Mouse (Mus musculus): Measurements from ENCODE around the gene Nhs. TPM values are rescaled to one million over a fixed set of nuclear protein-coding genes. Genes with fewer than 3 reads are reported as not detected.
"Not testable (repeated sequence)": the region's sequence is repeated elsewhere in the genome, so short reads cannot be mapped to it uniquely, and the experiment has no call there.

The Nhs gene
- polyA plus RNA-seq, 1 experiment from 2014 or later: 3.7 TPM

- Histone ChIP-seq H3K4me2 (replicated peaks) (no peak overlapping the region), H3K36me3 (no peaks in the 10 kb centered on the region), H3K4me1 (no peaks in the 10 kb centered on the region), H3K4me3 (no peak overlapping the region), H3K9ac (no peak overlapping the region), H3K27ac (no peak overlapping the region), H3K27me3 (peaks cover 5% of the 10 kb centered on the region; the same call in 1 of the 2 replicates), H3K9me3 (no peaks in the 10 kb centered on the region)
- no peak for ATAC-seq (ENCODE audit: insufficient number of reproducible peaks, insufficient read depth, low FRiP score, low TSS enrichment)
- WGBS: 79% methylated on average over 2 of the region's 2 CpGs
Measured at GRCm38 (mm10) chrX:161855630-161856029, 303.9 kb downstream of the Nhs start.

DNA sequence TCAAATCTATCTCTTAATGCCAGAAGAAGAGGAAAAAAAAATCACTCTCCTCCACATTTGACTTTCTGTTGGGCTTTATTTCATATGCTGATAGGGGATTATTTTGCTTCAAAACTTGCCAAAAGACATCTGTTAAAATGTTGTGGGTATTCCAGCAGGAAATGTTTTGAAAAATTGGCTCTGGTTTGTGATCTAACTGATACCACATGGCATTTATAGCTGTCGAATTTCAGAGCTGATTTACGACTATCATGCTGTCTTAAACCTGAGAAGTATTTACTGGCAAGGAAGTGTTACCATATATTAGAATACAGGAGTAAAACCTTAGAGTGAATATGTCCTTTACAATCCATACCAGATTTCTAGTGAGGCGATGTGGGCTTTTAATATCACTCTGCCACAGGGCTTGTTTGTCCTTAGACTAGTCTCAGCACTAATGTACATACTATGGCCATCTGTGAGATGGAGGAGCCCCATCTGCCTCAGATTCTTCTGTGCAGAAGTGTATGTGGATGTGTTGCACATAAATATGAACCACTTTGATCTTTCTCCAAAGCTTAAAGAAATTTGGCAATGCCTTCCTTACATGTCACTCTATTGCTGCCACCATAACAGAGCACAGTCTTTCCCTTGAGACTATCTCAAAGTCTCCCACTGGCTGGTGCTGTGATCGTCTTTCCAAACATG, 305.8 kb downstream of the Nhs start:
- Histone ChIP-seq H3K4me1 (no peaks in the 10 kb centered on the region), H3K9ac (no peak overlapping the region), H3K4me3 (no peak overlapping the region), H3K9me3 (no peaks in the 10 kb centered on the region), H3K27ac (no peak overlapping the region), H3K27me3 (peaks cover 5% of the 10 kb centered on the region; the same call in 1 of the 2 replicates), H3K36me3 (no peaks in the 10 kb centered on the region), H3K4me2 (replicated peaks) (no peak overlapping the region)
- WGBS: 52% methylated on average over 4 of the region's 4 CpGs
- ATAC-seq (ENCODE audit: insufficient number of reproducible peaks, insufficient read depth, low FRiP score, low TSS enrichment): no peak

DNA sequence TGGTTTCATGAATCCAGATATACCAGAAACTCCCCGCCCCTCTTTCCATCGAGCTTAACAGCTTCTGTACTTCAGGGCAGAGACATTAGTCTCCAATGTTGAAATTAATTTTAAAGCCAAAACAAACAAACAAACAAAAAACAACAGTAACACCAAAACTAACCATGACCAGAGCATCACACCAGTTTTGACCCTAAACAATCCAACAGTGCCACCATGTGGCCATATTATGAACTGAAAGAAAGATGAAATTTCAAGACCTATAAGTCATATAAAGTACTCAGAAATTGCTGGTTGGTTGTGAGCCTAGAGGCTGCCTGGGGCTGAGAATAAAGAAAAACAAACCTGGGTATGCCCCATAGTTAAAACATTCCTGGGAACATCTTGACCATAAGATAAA, 333.3 kb downstream of the Nhs start:
- not testable (repeated sequence) for H3K4me3 ChIP-seq; H3K4me1 ChIP-seq; H3K36me3 ChIP-seq; ATAC-seq (ENCODE audit: insufficient number of reproducible peaks, insufficient read depth, low FRiP score, low TSS enrichment); H3K9ac ChIP-seq; H3K9me3 ChIP-seq; H3K4me2 ChIP-seq (replicated peaks); H3K27ac ChIP-seq; H3K27me3 ChIP-seq
- WGBS: 15% methylated on average over 2 of the region's 2 CpGs

DNA sequence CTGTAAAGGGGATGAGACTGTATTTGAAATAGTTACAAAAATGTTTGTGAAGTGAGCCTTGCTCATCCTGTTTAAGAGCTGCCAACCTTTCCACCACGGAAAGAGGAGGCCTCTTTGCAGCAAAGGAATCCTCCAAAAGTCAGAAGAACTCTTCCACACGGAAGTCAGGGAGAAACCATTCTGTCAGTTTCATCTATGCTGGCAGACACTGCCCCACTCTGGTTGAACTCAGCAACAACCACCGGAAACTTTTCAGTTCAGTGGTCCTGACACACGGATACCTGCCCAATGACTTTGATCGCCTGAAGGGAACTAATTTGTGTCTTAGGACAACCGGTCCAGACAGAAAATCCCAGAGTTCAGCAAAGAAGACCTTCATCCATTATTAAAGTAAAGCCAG, 369.3 kb downstream of the Nhs start:
- Histone ChIP-seq H3K4me2 (replicated peaks) (no peak overlapping the region), H3K27ac (no peak overlapping the region), H3K36me3 (no peaks in the 10 kb centered on the region), H3K4me3 (no peak overlapping the region), H3K27me3 (peaks cover 6% of the 10 kb centered on the region; the same call in 1 of the 2 replicates), H3K9me3 (no peaks in the 10 kb centered on the region), H3K9ac (no peak overlapping the region), H3K4me1 (no peaks in the 10 kb centered on the region)
- no peak for ATAC-seq (ENCODE audit: insufficient number of reproducible peaks, insufficient read depth, low FRiP score, low TSS enrichment)
- 35% methylated on average over 6 of the region's 6 CpGs for WGBS
